ENCODE assay signal across 20 mouse cellular contexts in the genomic region with DNA sequence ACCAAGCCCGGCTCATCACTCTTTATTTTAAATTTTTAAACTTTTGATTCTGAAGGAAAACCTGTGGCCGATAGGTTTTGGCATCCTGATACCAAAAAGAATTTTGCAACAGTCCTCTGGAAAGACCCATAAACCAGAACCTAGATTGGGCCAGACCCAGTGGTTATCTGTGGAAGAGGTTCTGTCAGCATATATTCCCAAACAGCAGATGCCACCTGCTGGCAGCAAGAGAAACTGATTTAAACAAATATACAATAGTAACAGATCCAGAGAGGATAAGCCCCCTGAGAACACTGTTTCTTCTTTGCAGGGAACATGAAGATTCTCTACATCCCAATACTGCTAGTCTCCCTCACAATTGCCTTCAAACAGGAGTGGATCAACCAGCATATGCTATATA. TPM values are rescaled to one million over a fixed set of nuclear protein-coding genes. Genes with fewer than 3 reads are reported as not detected.
"Had no signal": no experiment of that assay in that cellular context is flagged by ENCODE, and none has a peak within 500 bp of the region (broad histone marks: within the 10 kb centered on the region; RNA-seq: fewer than 3 reads in every experiment).

No protein-coding gene starts in this region.

- H3K9ac ChIP-seq: liver, embryonic 15.5 days; lung, embryonic 15.5 days; midbrain, embryonic 13.5 days had no signal

- H3K4me1 ChIP-seq: limb, embryonic 10.5 days; liver, embryonic 15.5 days; lung, embryonic 15.5 days; midbrain, embryonic 13.5 days had no signal

- H3K4me3 ChIP-seq: limb, embryonic 10.5 days; liver, embryonic 15.5 days; lung, embryonic 15.5 days; midbrain, embryonic 13.5 days had no signal

- DNase-seq: kidney, adult 9 months; kidney, postnatal 25 days; lung, postnatal 36 days; right cerebral cortex, adult 18-20 months; right cerebral cortex, postnatal 25 days; thymus, postnatal 36 days had no signal

- H3K9me3 ChIP-seq: limb, embryonic 10.5 days; liver, embryonic 15.5 days; lung, embryonic 15.5 days had no signal

- H3K4me2 ChIP-seq: liver, embryonic 11.5 days; liver, embryonic 15.5 days; lung, embryonic 15.5 days; midbrain, embryonic 13.5 days had no signal

- ATAC-seq: midbrain, embryonic 13.5 days had no signal

- H3K27me3 ChIP-seq: liver, embryonic 15.5 days; lung, embryonic 15.5 days; midbrain, embryonic 13.5 days had no signal

- H3K36me3 ChIP-seq: limb, embryonic 10.5 days; liver, embryonic 15.5 days; lung, embryonic 15.5 days; midbrain, embryonic 13.5 days had no signal

- H3K27ac ChIP-seq: limb, embryonic 10.5 days; liver, embryonic 15.5 days; lung, embryonic 15.5 days; midbrain, embryonic 13.5 days had no signal

RNA-seq across cellular contexts. Expression of a gene that starts 20.9 kb away (rescaled TPM):
- total RNA-seq: layer of hippocampus, postnatal 10 days; left cerebral cortex, postnatal 14 days; megakaryocyte progenitor cell, adult 5-6 weeks; midbrain, postnatal 0 days had no signal
- polyA plus RNA-seq: limb, embryonic 10.5 days; limb, embryonic 14.5 days; liver, embryonic 11.5 days; liver, embryonic 15.5 days; lung, embryonic 15.5 days; midbrain, embryonic 13.5 days; midbrain, postnatal 0 days; neural tube, embryonic 14.5 days; small intestine, adult 2 months; stomach, embryonic 16.5 days; thymus, postnatal 0 days had no signal

RNA-seq across cellular contexts. Expression of a gene that starts 47.0 kb away (rescaled TPM):
- total RNA-seq: layer of hippocampus, postnatal 10 days; left cerebral cortex, postnatal 14 days; megakaryocyte progenitor cell, adult 5-6 weeks; midbrain, postnatal 0 days had no signal
- polyA plus RNA-seq: limb, embryonic 10.5 days; limb, embryonic 14.5 days; liver, embryonic 11.5 days; liver, embryonic 15.5 days; lung, embryonic 15.5 days; midbrain, embryonic 13.5 days; midbrain, postnatal 0 days; neural tube, embryonic 14.5 days; small intestine, adult 2 months; stomach, embryonic 16.5 days; thymus, postnatal 0 days had no signal
